Mouse (Mus musculus) limb, embryonic 11.5 days (tissue): ENCODE data around the gene Mpv17l2. TPM values are rescaled to one million over a fixed set of nuclear protein-coding genes. Genes with fewer than 3 reads are reported as not detected.

Experiments
- ATAC-seq: fragments of 200-750 bp; cut with Nextera tagmentation; 2 replicates; pipeline ENCODE4 v1.8.0; 2017; ENCODE audit warnings: low read depth; ENCODE audit not compliant: insufficient number of reproducible peaks, low FRiP score, low TSS enrichment
- DNase-seq: peaks from one replicate; pipeline ENCODE4 v3.0.0-alpha.2; 2015; ENCODE audit warnings: low spot score
- H3K27ac ChIP-seq: fragments of 300-500 bp; sonication (generic); replicated peaks from 2 replicates; pipeline ENCODE4 v1.5.1; 2014; ENCODE audit warnings: low read depth, mild to moderate bottlenecking, low read length
- H3K27me3 ChIP-seq: fragments of 300-500 bp; sonication (generic); 2 replicates; pipeline ENCODE4 v1.6.1; 2014; ENCODE audit warnings: mild to moderate bottlenecking, low read length, mixed read lengths; ENCODE audit not compliant: control insufficient read depth, insufficient read depth
- H3K36me3 ChIP-seq: fragments of 300-500 bp; sonication (generic); 2 replicates; pipeline ENCODE4 v1.6.1; 2014; ENCODE audit warnings: mild to moderate bottlenecking, low read length, moderate library complexity, mixed read lengths; ENCODE audit not compliant: control insufficient read depth, insufficient read depth
- H3K4me1 ChIP-seq: fragments of 300-500 bp; sonication (generic); 2 replicates; pipeline ENCODE4 v1.6.1; 2014; ENCODE audit warnings: low read length, mixed read lengths; ENCODE audit not compliant: control insufficient read depth, insufficient read depth
- H3K4me2 ChIP-seq: fragments of 300-500 bp; sonication (generic); 2 replicates; pipeline ENCODE4 v1.6.1; 2014; ENCODE audit warnings: low read depth, mild to moderate bottlenecking, moderate library complexity; ENCODE audit not compliant: severe bottlenecking
- H3K4me3 ChIP-seq: fragments of 300-500 bp; sonication (generic); 2 replicates; pipeline ENCODE4 v1.5.1; 2014; ENCODE audit warnings: low read depth, low read length
- H3K9ac ChIP-seq: fragments of 300-500 bp; sonication (generic); 2 replicates; pipeline ENCODE4 v1.6.1; 2014; ENCODE audit warnings: mild to moderate bottlenecking, low read length
- H3K9me3 ChIP-seq: fragments of 300-500 bp; sonication (generic); 2 replicates; pipeline ENCODE4 v1.6.1; 2016; ENCODE audit warnings: low read length; ENCODE audit not compliant: control insufficient read depth
- WGBS: fragments of 180-500 bp; shearing (Covaris S2); extraction: QIAGEN DNeasy Blood & Tissue Kit; methylation state at CpG from one replicate; pipeline ENCODE4 v1.1.7; 2014; 5-methylcytosine and 5-hydroxymethylcytosine counted together
- polyA plus RNA-seq: library from polyadenylated mRNA; unstranded; fragments of >200 nt; fragmentation: Nextera tagmentation; extraction: Ambion mirVana; gene quantifications from 2 replicates; pipeline ENCODE4 v1.2.1, GENCODE M21; 2014

Mpv17l2 gene
- polyA plus RNA-seq, 1 experiment from 2014 or later = 23.1 TPM

- no peak for DNase-seq
- H3K9me3 ChIP-seq = no peaks in the 10 kb centered on the region
- ATAC-seq = no peak
These were observed 42.2 kb upstream of the Mpv17l2 start for GRCm38 (mm10) chr8:70802786-70803510.

GRCm38 (mm10) chr8:70801830-70802229 lies 41.1 kb upstream of the Mpv17l2 start:
- H3K27me3 ChIP-seq = peaks cover 54% of the 10 kb centered on the region
- no peaks in the 10 kb centered on the region for H3K36me3 ChIP-seq
- ATAC-seq (no peak), DNase-seq (no peak)
- H3K27ac ChIP-seq = no peak overlapping the region
- H3K4me2 ChIP-seq = no peak overlapping the region
- peaks cover 7% of the 10 kb centered on the region for H3K4me1 ChIP-seq
- 68% methylated on average over 1 of the region's 1 CpGs for WGBS
- no peaks in the 10 kb centered on the region for H3K9me3 ChIP-seq
- no peak overlapping the region for H3K9ac ChIP-seq
- H3K4me3 ChIP-seq = no peak overlapping the region

More at GRCm38 (mm10) chr8:70802786-70803510, 42.2 kb upstream of the Mpv17l2 start:
- peaks cover 50% of the 10 kb centered on the region for H3K27me3 ChIP-seq
- no peaks in the 10 kb centered on the region for H3K36me3 ChIP-seq
- H3K4me3 ChIP-seq = no peak overlapping the region
- H3K9ac ChIP-seq = no peak overlapping the region
- no peak overlapping the region for H3K27ac ChIP-seq
- 67% methylated on average over 11 of the region's 11 CpGs for WGBS
- H3K4me1 ChIP-seq = peaks cover 3% of the 10 kb centered on the region
- no peak overlapping the region for H3K4me2 ChIP-seq

GRCm38 (mm10) chr8:70801156-70801555 lies 40.4 kb upstream of the Mpv17l2 start:
- Histone ChIP-seq H3K27ac (no peak overlapping the region), H3K4me2 (no peak overlapping the region), H3K4me1 (peaks cover 12% of the 10 kb centered on the region), H3K4me3 (no peak overlapping the region), H3K27me3 (peaks cover 54% of the 10 kb centered on the region), H3K9ac (no peak overlapping the region), H3K9me3 (no peaks in the 10 kb centered on the region), H3K36me3 (no peaks in the 10 kb centered on the region)
- ATAC-seq = no peak
- WGBS = 29% methylated on average over 15 of the region's 15 CpGs
- no peak for DNase-seq

- 45% methylated on average over 10 of the region's 10 CpGs for WGBS
- H3K27me3 ChIP-seq = peaks cover 54% of the 10 kb centered on the region
These were observed 39.9 kb upstream of the Mpv17l2 start for GRCm38 (mm10) chr8:70800648-70801047.

GRCm38 (mm10) chr8:70798281-70798680 lies 37.5 kb upstream of the Mpv17l2 start:
- Histone ChIP-seq H3K27ac (no peak overlapping the region), H3K4me1 (peaks cover 12% of the 10 kb centered on the region), H3K9me3 (no peaks in the 10 kb centered on the region), H3K9ac (no peak overlapping the region), H3K4me3 (no peak overlapping the region), H3K4me2 (peak overlapping the region; percentile 84; the same call in 1 of the 2 replicates), H3K36me3 (no peaks in the 10 kb centered on the region), H3K27me3 (peaks cover 41% of the 10 kb centered on the region)
- 20% methylated on average over 15 of the region's 15 CpGs for WGBS
- DNase-seq (no peak), ATAC-seq (no peak)

More at GRCm38 (mm10) chr8:70800648-70801047, 39.9 kb upstream of the Mpv17l2 start:
- Histone ChIP-seq H3K9ac (no peak overlapping the region), H3K4me3 (no peak overlapping the region), H3K4me2 (no peak overlapping the region), H3K9me3 (no peaks in the 10 kb centered on the region), H3K27ac (no peak overlapping the region), H3K4me1 (peaks cover 12% of the 10 kb centered on the region), H3K36me3 (no peaks in the 10 kb centered on the region)
- ATAC-seq (no peak), DNase-seq (no peak)

- peak overlapping the region; percentile 57; the same call in 1 of the 2 replicates for H3K9ac ChIP-seq
- H3K36me3 ChIP-seq = no peaks in the 10 kb centered on the region
- no peak overlapping the region for H3K27ac ChIP-seq
- WGBS = under 1% methylated on average over 57 of the region's 57 CpGs
- H3K27me3 ChIP-seq = peaks cover 37% of the 10 kb centered on the region
- no peaks in the 10 kb centered on the region for H3K9me3 ChIP-seq
- peaks cover 21% of the 10 kb centered on the region for H3K4me1 ChIP-seq
- peak overlapping the region; percentile 52 for H3K4me3 ChIP-seq
- peak overlapping the region; percentile 84 for H3K4me2 ChIP-seq
- DNase-seq (peak; percentile 89), ATAC-seq (peak; percentile 86)
These were observed 36.6 kb upstream of the Mpv17l2 start for GRCm38 (mm10) chr8:70797081-70798070.

- Histone ChIP-seq H3K4me3 (peak overlapping the region; percentile 52), H3K9me3 (no peaks in the 10 kb centered on the region), H3K27me3 (peaks cover 34% of the 10 kb centered on the region), H3K27ac (no peak overlapping the region), H3K4me2 (peak overlapping the region; percentile 84), H3K36me3 (no peaks in the 10 kb centered on the region), H3K9ac (peak overlapping the region; percentile 57), H3K4me1 (peaks cover 23% of the 10 kb centered on the region)
- DNase-seq (peak; percentile 41), ATAC-seq (no peak)
- 2% methylated on average over 54 of the region's 54 CpGs for WGBS
These were observed 35.8 kb upstream of the Mpv17l2 start for GRCm38 (mm10) chr8:70796403-70797080.

GRCm38 (mm10) chr8:70795370-70795769 lies 34.6 kb upstream of the Mpv17l2 start:
- Histone ChIP-seq H3K9ac (no peak overlapping the region), H3K36me3 (no peaks in the 10 kb centered on the region), H3K27ac (no peak overlapping the region), H3K9me3 (no peaks in the 10 kb centered on the region), H3K4me1 (peaks cover 34% of the 10 kb centered on the region), H3K4me2 (no peak overlapping the region), H3K4me3 (no peak overlapping the region), H3K27me3 (peaks cover 29% of the 10 kb centered on the region)
- DNase-seq (no peak), ATAC-seq (no peak)
- WGBS = 90% methylated on average over 2 of the region's 2 CpGs
